In genomic region chr1:36512089-36512965, GRCm38 (mm10) we compare ENCODE assay signal across 8 mouse cellular contexts. TPM values are rescaled to one million over a fixed set of nuclear protein-coding genes. Genes with fewer than 3 reads are reported as not detected.
DNase-seq lines count a peak whose midpoint lies in the region; ATAC-seq and TF ChIP-seq lines count a peak whose summit lies in the region.

No protein-coding gene starts in this region.

- ATAC-seq in forebrain, embryonic 15.5 days (replicated peaks): peak; percentile 70
- peak; percentile 76 for ATAC-seq in hindbrain, embryonic 16.5 days
- peak; percentile 65 for ATAC-seq in limb, embryonic 15.5 days (ENCODE audit: insufficient number of reproducible peaks, low FRiP score, low TSS enrichment, low read depth)

- H3K36me3 ChIP-seq in kidney, adult 2 months (ENCODE audit: control insufficient read depth, insufficient read depth, low read length): no peaks in the 10 kb centered on the region
- H3K36me3 ChIP-seq in forebrain, embryonic 15.5 days: no peaks in the 10 kb centered on the region
- peaks cover 3% of the 10 kb centered on the region; the same call in 1 of the 2 replicates for H3K36me3 ChIP-seq in hindbrain, embryonic 16.5 days (ENCODE audit: control insufficient read depth, insufficient read depth, low read length)
- H3K36me3 ChIP-seq in limb, embryonic 15.5 days: peaks cover 17% of the 10 kb centered on the region
- no peaks in the 10 kb centered on the region for H3K36me3 ChIP-seq in testis, adult 2 months (ENCODE audit: control insufficient read depth, insufficient read depth, low read length)

- WGBS in kidney, adult 2 months: 7% methylated on average over 126 of the region's 126 CpGs
- WGBS in forebrain, embryonic 15.5 days: under 1% methylated on average over 116 of the region's 126 CpGs
- WGBS in hindbrain, embryonic 16.5 days: 1% methylated on average over 79 of the region's 126 CpGs
- WGBS in limb, embryonic 15.5 days: 0% methylated on average over 95 of the region's 126 CpGs

- peaks cover 6% of the 10 kb centered on the region; the same call in 1 of the 2 replicates for H3K4me1 ChIP-seq in kidney, adult 2 months (ENCODE audit: control insufficient read depth, insufficient read depth, low read length)
- peaks cover 32% of the 10 kb centered on the region for H3K4me1 ChIP-seq in forebrain, embryonic 15.5 days
- peaks cover 28% of the 10 kb centered on the region for H3K4me1 ChIP-seq in hindbrain, embryonic 16.5 days (ENCODE audit: control insufficient read depth, insufficient read depth, low read depth, low read length)
- H3K4me1 ChIP-seq in limb, embryonic 15.5 days: peaks cover 28% of the 10 kb centered on the region
- peaks cover 8% of the 10 kb centered on the region for H3K4me1 ChIP-seq in testis, adult 2 months (ENCODE audit: control insufficient read depth, insufficient read depth, low read length)

- H3K27me3 ChIP-seq in kidney, adult 2 months (replicated peaks; ENCODE audit: control insufficient read depth, insufficient read depth, low read length): no peaks in the 10 kb centered on the region
- H3K27me3 ChIP-seq in forebrain, embryonic 15.5 days: no peaks in the 10 kb centered on the region
- no peaks in the 10 kb centered on the region for H3K27me3 ChIP-seq in hindbrain, embryonic 16.5 days (replicated peaks; ENCODE audit: control insufficient read depth, insufficient read depth, low read length)
- no peaks in the 10 kb centered on the region for H3K27me3 ChIP-seq in limb, embryonic 15.5 days
- H3K27me3 ChIP-seq in testis, adult 2 months (ENCODE audit: control insufficient read depth, insufficient read depth, low read length): no peaks in the 10 kb centered on the region

- H3K4me2 ChIP-seq in forebrain, embryonic 15.5 days (replicated peaks): peak overlapping the region; percentile 81
- peak overlapping the region; percentile 92 for H3K4me2 ChIP-seq in hindbrain, embryonic 16.5 days (ENCODE audit: low read length)
- peak overlapping the region; percentile 83 for H3K4me2 ChIP-seq in limb, embryonic 15.5 days

- 0 out of 2 replicates have a peak, but pooled peaks have one; percentile 17 for TF ChIP-seq CTCF in kidney, adult 2 months (conservative IDR thresholded peaks at IDR 0.05; ENCODE audit: insufficient read depth, insufficient read length, low read depth, low read length)
- no peak for TF ChIP-seq CTCF in testis, adult 2 months (IDR thresholded peaks at IDR 0.05; ENCODE audit: control insufficient read depth, insufficient read depth, insufficient replicate concordance, low read depth, low read length)

- H3K9ac ChIP-seq in forebrain, embryonic 15.5 days (replicated peaks): peak overlapping the region; percentile 90
- H3K9ac ChIP-seq in hindbrain, embryonic 16.5 days (ENCODE audit: low read depth, low read length): peak overlapping the region; percentile 88
- peak overlapping the region; percentile 76 for H3K9ac ChIP-seq in limb, embryonic 15.5 days

- DNase-seq in kidney, adult 2 months: peak; percentile 49
- no peak for DNase-seq in kidney, adult 11 months
- peak; percentile 34 for DNase-seq in brain, embryonic 18.5 days (ENCODE audit: low read depth, low spot score)
- peak; percentile 73 for DNase-seq in naive thymus-derived CD4-positive, alpha-beta T cell, adult 2 months (ENCODE audit: low read depth)

- no peaks in the 10 kb centered on the region for H3K9me3 ChIP-seq in forebrain, embryonic 15.5 days
- no peaks in the 10 kb centered on the region for H3K9me3 ChIP-seq in hindbrain, embryonic 16.5 days (ENCODE audit: control insufficient read depth, low read length)
- H3K9me3 ChIP-seq in limb, embryonic 15.5 days: no peaks in the 10 kb centered on the region

- TF ChIP-seq POLR2A in kidney, adult 2 months (IDR thresholded peaks at IDR 0.05; ENCODE audit: low read depth, low read length): no peak
- no peak; the same call in 1 of the 2 replicates for TF ChIP-seq POLR2A in testis, adult 2 months (IDR thresholded peaks at IDR 0.05; ENCODE audit: control insufficient read depth, low read depth, low read length)

- H3K27ac ChIP-seq in kidney, adult 2 months (ENCODE audit: insufficient read depth, low read depth, low read length): peak overlapping the region; percentile 75
- peak overlapping the region; percentile 99 for H3K27ac ChIP-seq in forebrain, embryonic 15.5 days (replicated peaks)
- peak overlapping the region; percentile 96 for H3K27ac ChIP-seq in hindbrain, embryonic 16.5 days (ENCODE audit: low read depth, low read length)
- peak overlapping the region; percentile 100 for H3K27ac ChIP-seq in limb, embryonic 15.5 days
- peak overlapping the region; percentile 91 for H3K27ac ChIP-seq in testis, adult 2 months (ENCODE audit: control insufficient read depth, insufficient read depth, low read depth, low read length)

- peak overlapping the region; percentile 76 for H3K4me3 ChIP-seq in kidney, adult 2 months (ENCODE audit: insufficient read depth, low read depth, low read length)
- peak overlapping the region; percentile 90 for H3K4me3 ChIP-seq in forebrain, embryonic 15.5 days
- H3K4me3 ChIP-seq in hindbrain, embryonic 16.5 days (ENCODE audit: low read length): peak overlapping the region; percentile 84
- H3K4me3 ChIP-seq in limb, embryonic 15.5 days: peak overlapping the region; percentile 97
- peak overlapping the region; percentile 92 for H3K4me3 ChIP-seq in testis, adult 2 months (ENCODE audit: control insufficient read depth, low read depth, low read length)

RNA-seq across cellular contexts. Expression of gene Cnnm3, which starts 0.7 kb away (rescaled TPM):
- 19.8 and 29.5 TPM in 2 replicates for polyA plus RNA-seq in kidney, adult 2 months (2012; rRNA removed)
- 5.2 and 5.9 TPM in 2 replicates for polyA plus RNA-seq in forebrain, embryonic 15.5 days (2015; fragmentation: Nextera tagmentation; extraction: Ambion mirVana)
- 4.3 and 5.0 TPM in 2 replicates for polyA plus RNA-seq in hindbrain, embryonic 16.5 days (2015; fragmentation: Nextera tagmentation; extraction: Ambion mirVana)
- polyA plus RNA-seq in limb, embryonic 15.5 days (2015; fragmentation: Nextera tagmentation; extraction: Ambion mirVana): 2.6 and 3.2 TPM in 2 replicates
- polyA plus RNA-seq in testis, adult 2 months (2012; rRNA removed): 5.6 and 5.9 TPM in 2 replicates

RNA-seq across cellular contexts. Expression of gene Ankrd23, which starts 24.4 kb away (rescaled TPM):
- 11.8 and 37.9 TPM in 2 replicates for polyA plus RNA-seq in kidney, adult 2 months (2012; rRNA removed)
- polyA plus RNA-seq in forebrain, embryonic 15.5 days (2015; fragmentation: Nextera tagmentation; extraction: Ambion mirVana): 12.0 and 14.4 TPM in 2 replicates
- 12.2 and 19.8 TPM in 2 replicates for polyA plus RNA-seq in hindbrain, embryonic 16.5 days (2015; fragmentation: Nextera tagmentation; extraction: Ambion mirVana)
- 19.5 and 20.6 TPM in 2 replicates for polyA plus RNA-seq in limb, embryonic 15.5 days (2015; fragmentation: Nextera tagmentation; extraction: Ambion mirVana)
- polyA plus RNA-seq in testis, adult 2 months (2012; rRNA removed): 11.0 and 11.5 TPM in 2 replicates

RNA-seq across cellular contexts. Expression of gene Gm42417, which starts 26.9 kb away (rescaled TPM):
- not detected in 2 replicates for polyA plus RNA-seq in kidney, adult 2 months (2012; rRNA removed)
- polyA plus RNA-seq in forebrain, embryonic 15.5 days (2015; fragmentation: Nextera tagmentation; extraction: Ambion mirVana): 1.1 TPM in 1 of 2 replicates, not detected in the other
- 0.30 and 0.57 TPM in 2 replicates for polyA plus RNA-seq in hindbrain, embryonic 16.5 days (2015; fragmentation: Nextera tagmentation; extraction: Ambion mirVana)
- polyA plus RNA-seq in limb, embryonic 15.5 days (2015; fragmentation: Nextera tagmentation; extraction: Ambion mirVana): 0.31 and 0.38 TPM in 2 replicates
- 0.05 and 0.08 TPM in 2 replicates for polyA plus RNA-seq in testis, adult 2 months (2012; rRNA removed)

RNA-seq across cellular contexts. Expression of gene Ankrd39, which starts 34.9 kb away (rescaled TPM):
- polyA plus RNA-seq in kidney, adult 2 months (2012; rRNA removed): 16.8 and 22.6 TPM in 2 replicates
- 18.2 and 19.2 TPM in 2 replicates for polyA plus RNA-seq in forebrain, embryonic 15.5 days (2015; fragmentation: Nextera tagmentation; extraction: Ambion mirVana)
- 31.0 and 33.8 TPM in 2 replicates for polyA plus RNA-seq in hindbrain, embryonic 16.5 days (2015; fragmentation: Nextera tagmentation; extraction: Ambion mirVana)
- 21.7 and 24.0 TPM in 2 replicates for polyA plus RNA-seq in limb, embryonic 15.5 days (2015; fragmentation: Nextera tagmentation; extraction: Ambion mirVana)
- 13.7 and 17.0 TPM in 2 replicates for polyA plus RNA-seq in testis, adult 2 months (2012; rRNA removed)

RNA-seq across cellular contexts. Expression of gene Cnnm4, which starts 40.9 kb away (rescaled TPM):
- 14.3 and 15.9 TPM in 2 replicates for polyA plus RNA-seq in kidney, adult 2 months (2012; rRNA removed)
- 9.8 and 9.9 TPM in 2 replicates for polyA plus RNA-seq in forebrain, embryonic 15.5 days (2015; fragmentation: Nextera tagmentation; extraction: Ambion mirVana)
- polyA plus RNA-seq in hindbrain, embryonic 16.5 days (2015; fragmentation: Nextera tagmentation; extraction: Ambion mirVana): 11.4 and 12.8 TPM in 2 replicates
- 14.9 and 15.3 TPM in 2 replicates for polyA plus RNA-seq in limb, embryonic 15.5 days (2015; fragmentation: Nextera tagmentation; extraction: Ambion mirVana)
- 14.1 and 14.6 TPM in 2 replicates for polyA plus RNA-seq in testis, adult 2 months (2012; rRNA removed)
